Mouse (Mus musculus): ENCODE results near the gene Syne2.

The Syne2 gene

DNA sequence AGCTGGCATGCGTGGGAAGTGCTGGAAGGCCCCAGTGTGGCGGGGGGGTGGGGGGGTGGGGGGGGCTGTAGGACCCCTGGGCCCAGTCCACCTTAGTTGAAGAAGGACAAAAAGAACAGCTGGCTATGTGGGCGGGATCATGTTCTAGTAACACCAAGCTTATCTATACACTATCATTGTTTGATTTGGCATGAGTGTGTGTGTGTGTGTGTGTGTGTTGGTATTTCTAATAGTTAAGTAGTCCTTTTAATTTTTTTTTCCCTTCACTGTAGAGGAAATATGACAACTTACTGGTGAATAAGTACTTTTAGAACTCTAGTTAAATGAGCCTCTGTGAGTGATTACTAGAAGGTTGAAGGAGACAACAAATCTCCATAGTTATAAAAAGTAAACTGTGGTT is 230.0 kb downstream of the Syne2 start:
- DNase-seq (ENCODE audit: low read depth), result no peak

- no peak for DNase-seq (ENCODE audit: low read depth)
Observed at GRCm38 (mm10) chr12:76048672-76049071, 230.7 kb downstream of the Syne2 start.

DNA sequence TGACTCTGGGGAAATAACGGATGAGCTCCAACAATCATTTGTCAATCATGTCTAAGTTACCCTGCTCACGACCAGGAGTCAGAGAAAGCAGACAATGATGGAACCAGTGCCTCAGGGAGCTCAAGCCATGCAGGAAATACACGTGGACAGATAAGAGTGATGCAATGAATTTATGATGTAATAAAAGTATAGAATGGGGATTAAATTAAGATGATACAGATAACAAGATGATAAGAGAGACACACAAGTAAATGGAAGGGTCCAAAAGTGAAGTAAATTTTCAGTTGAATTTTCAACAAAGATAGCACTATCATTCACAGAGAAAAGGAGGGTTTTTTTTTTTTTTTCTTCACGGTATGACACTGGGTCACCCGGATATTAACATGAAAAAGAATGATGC is 231.4 kb downstream of the Syne2 start:
- no peak for DNase-seq (ENCODE audit: low read depth)

- no peak for DNase-seq (ENCODE audit: low read depth)
Observed at GRCm38 (mm10) chr12:76051879-76052278, 233.9 kb downstream of the Syne2 start.

DNA sequence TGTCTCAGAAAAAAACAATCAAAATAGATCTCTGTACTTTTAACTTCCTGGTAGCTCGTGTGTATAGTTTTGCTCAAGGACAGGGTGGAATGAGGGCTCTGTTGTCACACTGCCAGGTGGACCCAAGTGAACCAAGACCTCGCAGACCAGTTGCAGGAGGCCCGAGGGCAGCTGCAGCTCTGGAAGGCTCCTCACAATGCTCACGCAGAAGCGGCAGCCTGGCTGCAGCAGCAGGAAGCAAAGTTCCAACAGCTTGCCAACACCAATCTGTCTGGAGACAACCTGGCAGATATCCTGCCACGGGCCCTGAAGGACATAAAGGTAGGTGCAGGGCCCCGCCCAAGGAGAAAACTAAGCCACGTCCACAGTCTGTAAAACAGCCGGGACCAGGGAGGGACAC is 236.7 kb downstream of the Syne2 start:
- no peak for DNase-seq (ENCODE audit: low read depth)

DNA sequence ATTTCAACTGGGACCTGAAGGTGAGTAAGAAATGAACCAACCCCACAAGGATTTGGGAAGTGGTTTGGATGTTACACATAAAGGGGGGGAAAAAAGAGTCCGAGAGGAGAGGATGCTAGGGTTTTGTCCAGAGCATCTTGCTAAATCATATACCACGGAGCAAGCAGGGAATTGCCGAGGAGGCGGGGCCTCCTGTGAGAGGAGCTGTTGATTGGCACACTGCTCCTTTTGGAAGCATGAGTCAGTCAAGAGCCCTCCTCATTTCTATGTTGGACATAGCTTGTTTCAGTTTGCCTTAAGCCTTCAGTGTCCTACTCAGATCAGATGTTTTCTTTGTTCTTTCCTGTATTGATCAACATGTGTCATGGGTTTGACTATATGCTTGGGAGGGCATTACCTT is 245.1 kb downstream of the Syne2 start:
- DNase-seq (ENCODE audit: low read depth), result peak; percentile 64

- no peak for DNase-seq (ENCODE audit: low read depth)
Observed at GRCm38 (mm10) chr12:76070386-76070785, 252.5 kb downstream of the Syne2 start.

- no peak for DNase-seq (ENCODE audit: low read depth)
Observed at GRCm38 (mm10) chr12:76071935-76072849, 254.3 kb downstream of the Syne2 start.

GRCm38 (mm10) chr12:76073066-76073826 is 255.3 kb downstream of the Syne2 start:
- DNase-seq (ENCODE audit: low read depth), result peak; percentile 32

- DNase-seq (ENCODE audit: low read depth), result no peak
Observed at GRCm38 (mm10) chr12:76073981-76074380, 256.0 kb downstream of the Syne2 start.

DNA sequence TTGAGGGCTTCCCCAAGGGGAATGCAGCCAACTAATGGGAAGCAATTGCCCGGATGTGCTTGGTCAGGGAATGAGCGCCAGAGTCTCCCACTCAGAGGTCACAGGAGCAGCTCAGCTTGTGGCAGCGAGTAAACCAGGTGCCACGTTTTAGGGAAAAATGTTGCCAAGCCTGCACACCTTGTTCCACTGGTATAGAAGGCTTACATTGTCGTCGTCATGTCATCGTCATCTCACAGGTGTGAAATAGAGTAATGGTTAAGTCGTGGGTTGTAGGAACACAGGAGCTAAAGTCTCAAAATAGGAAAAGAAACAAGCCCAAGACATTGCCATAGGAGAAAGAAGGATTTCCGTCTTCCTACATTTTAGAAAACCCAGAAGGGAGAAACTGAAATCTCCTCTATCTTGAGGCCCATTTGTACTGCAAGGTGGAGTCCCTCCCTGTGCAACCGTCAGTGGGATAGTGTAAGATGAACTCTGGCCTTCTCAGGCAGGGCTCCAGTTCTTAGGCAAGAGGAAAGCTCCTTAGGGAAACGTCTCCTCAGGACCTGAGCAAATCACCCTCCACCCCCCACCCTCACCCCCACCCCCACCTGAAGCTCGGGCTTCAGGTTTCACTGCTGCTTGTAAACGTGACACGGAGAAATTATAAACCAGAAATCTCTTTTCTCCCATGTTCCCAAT is 263.1 kb downstream of the Syne2 start:
- peak; percentile 17 for DNase-seq (ENCODE audit: low read depth)

DNA sequence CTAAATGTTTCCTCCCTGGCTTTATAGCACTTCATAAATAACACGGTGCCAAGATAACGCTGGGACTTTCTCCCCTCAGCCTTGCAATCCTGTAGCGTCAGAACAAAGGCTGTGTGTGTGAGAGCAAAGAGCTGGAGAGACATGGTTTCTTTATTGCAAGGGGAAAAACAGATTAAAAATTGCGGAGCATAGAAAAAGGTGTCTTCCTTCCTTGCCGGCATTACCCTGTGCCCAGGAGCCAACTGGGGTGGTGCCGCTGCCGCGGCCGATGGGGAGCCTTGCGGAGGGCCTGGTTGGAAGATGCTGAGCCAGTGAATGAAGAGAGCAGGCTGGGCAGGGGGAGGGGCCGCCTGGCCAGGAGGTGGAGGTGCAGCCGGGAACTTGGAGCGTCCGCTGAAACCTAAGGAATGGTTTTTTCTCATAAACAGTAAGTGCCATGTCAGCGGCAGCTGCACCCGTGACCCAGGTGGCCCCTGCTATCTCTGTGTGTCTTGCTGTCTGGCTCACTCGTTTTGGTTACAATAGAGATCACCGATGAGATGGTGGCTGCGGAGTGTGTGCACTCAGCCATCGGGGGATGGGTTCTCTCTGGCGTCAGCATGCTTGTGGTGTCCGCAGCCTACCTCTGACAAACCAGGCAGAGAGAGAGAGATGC is 263.8 kb downstream of the Syne2 start:
- DNase-seq (ENCODE audit: low read depth), result no peak

- DNase-seq (ENCODE audit: low read depth), result peak; percentile 58
Observed at GRCm38 (mm10) chr12:76085066-76085465, 267.1 kb downstream of the Syne2 start.

DNA sequence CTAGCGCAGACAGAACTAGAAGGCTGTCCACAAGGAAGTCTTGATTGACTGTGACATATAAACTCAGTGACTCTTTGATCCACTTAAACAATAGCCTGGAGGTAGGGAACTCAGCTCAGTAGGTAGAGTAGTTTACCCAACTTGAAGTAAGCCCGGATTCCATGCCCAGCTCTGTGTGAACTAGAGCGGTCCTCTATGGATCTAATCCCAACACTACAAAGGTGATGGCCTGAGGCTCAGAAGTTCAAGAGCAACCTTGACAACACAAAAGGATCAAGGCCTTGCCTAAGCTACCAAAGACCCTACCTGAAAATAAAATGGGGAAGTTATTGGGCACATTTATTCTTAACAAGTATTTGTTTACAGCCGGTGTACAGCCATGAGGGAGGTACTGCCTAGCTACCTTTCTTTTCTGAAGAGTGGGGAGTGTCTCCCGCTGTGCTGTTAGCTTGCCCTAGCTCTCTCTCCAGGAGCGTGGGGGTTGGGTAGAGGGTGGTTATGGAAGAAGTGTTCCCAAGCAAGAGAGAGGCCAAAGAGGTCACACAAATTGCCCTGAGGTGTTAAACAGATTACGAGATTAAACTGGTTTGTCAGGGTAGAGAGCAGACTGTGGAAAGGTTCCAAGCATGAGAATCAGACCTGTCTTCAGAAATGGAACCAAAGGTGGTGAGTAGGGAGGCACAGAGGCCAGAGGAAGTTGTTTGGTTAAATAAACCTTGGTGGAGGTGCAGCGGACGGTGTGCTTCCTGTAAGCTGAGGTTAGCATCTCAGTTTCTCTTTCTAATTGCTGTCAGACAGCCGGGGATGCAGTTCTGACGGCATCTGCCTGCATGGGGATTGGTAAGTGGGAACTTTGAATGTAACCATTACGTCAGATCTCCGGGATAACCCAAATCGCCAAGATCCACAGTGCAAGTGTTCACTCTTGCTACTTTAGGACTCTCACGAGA is 268.3 kb downstream of the Syne2 start:
- DNase-seq (ENCODE audit: low read depth), result no peak

DNA sequence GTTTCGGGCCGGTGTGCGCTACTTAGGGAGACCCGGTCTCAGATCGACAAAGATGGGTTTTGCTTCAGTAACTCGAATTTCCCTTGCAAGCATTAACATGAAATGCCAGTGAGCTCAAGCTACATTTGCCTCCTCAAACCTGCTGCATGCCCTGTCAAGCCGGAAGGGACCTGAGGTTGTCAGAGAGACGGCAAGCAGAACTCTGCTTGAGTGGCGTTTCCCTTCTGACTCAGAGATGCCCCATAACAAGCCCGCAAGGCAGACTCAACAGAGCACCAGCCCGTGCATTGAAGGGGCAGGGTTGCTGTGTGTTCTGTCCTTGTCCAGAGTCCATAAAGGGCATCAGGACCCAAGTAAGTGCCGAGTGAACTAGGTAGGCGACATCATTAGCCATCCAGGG is 269.1 kb downstream of the Syne2 start:
- no peak for DNase-seq (ENCODE audit: low read depth)

DNA sequence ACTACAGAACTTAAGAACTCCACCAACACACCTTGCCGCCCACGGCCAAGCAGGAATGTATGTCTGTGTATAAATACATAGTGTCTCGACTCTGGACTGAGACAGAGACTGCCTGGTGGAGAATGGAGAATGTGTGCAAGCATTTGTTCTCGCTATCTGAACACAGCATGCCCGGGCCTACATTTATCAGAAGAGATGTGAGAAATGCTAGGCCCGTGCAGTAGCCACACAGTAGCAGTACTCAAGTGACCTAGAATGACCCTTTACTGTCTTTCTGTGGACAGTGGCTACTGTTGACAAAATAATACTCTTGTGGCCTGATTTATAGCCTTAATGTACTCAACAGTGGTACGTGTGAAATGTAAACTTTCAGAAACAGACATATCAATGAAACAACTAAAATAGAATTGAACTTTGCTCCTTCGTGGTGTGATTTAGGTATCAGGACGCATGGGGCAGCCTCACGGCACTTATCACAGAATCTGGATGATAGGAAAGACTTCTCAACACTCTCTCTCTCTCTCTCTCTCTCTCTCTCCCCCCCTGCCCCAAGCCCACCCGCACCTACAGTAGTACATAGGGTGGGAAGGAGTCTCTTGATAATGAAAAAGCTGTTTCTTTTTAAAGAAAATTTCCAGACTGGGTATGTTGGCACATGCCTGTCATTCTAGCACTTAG is 275.0 kb downstream of the Syne2 start:
- DNase-seq (ENCODE audit: low read depth), result no peak

DNA sequence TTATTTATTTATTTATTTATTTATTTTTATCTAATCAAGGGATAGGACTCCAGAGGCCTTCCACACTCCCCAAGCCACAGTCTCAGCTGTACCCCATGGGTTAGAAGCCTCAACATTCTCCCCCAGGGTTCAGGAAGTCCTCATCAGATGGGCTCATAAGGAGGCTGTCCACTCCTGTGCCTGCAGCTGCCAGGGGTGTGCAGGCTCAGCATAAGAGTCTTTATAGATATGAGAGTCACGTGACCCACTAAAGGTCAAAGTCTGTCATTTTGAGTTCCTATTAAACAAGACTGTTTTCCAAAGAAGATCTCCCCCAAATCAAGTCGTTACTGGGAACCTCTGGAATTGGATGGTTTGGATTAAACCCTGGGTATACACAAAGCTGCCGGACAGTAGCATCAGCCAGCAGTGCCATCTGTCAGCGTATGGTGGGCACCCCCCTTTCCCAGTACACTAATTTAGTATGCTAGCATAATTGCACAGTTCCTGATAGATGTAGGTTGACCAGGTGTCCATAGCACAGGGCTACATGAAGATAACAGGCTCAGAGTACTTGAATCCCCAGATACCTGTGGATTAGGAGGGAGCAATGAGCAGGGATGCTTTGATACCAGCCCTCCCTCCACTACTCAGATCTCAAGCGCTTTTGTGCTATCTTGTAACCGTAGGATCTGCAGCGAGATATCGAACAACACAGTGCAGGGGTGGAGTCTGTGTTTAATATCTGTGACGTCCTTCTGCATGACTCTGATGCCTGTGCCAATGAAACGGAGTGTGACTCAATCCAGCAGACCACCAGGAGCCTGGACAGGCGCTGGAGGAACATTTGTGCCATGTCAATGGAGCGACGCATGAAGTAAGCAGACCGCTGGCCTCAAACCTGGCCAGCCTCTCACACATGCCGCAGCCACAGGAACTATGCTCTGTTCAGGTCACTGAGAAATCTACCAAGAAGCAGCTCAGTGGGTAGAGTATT is 276.0 kb downstream of the Syne2 start:
- DNase-seq (ENCODE audit: low read depth), result no peak

GRCm38 (mm10) chr12:76095117-76096035 is 277.4 kb downstream of the Syne2 start:
- no peak for DNase-seq (ENCODE audit: low read depth)
